Mouse (Mus musculus) spleen, adult 2 months (tissue): ENCODE measurements around the gene Slc37a1.

ENCODE experiments used
- CTCF ChIP-seq: fragments of 200-500 bp; IDR thresholded peaks from 2 replicates; pipeline ENCODE4 v1.5.1; 2011; ENCODE audit warnings: mild to moderate bottlenecking, inconsistent platforms; ENCODE audit not compliant: insufficient read depth, insufficient read length, insufficient replicate concordance; ENCODE audit errors: extremely low read depth
- POLR2A ChIP-seq: fragments of 200-500 bp; IDR thresholded peaks from 2 replicates; pipeline ENCODE4 v1.6.1; 2011; ENCODE audit warnings: low read depth, low read length, inconsistent platforms

DNA sequence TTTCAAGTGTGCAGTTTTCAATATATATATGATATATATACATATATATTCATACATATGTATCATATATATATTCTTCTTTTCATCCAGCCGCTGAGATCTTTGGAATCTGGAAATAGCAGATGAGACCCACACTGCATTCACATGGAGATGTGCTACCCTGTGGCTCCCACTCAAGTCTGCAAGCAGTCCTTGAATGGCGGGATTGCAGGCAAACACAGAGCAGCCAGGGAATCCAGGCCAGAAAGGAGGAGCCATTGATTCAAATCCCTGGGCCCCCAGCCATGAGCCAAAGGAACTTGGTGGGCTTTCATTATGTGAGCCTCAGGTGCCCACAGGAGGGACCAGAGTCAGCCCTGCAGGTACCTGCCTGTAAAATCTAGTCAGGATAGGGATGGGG, 66.7 kb downstream of the Slc37a1 start:
- TF ChIP-seq POLR2A (no peak), CTCF (no peak)
